Mouse (Mus musculus): ENCODE data around the gene Nkain4.

Gene Nkain4

GRCm38 (mm10) chr2:180949947-180950346 is 4.6 kb downstream of the Nkain4 start:
- no peak for DNase-seq (ENCODE audit: low spot score)

GRCm38 (mm10) chr2:180941869-180942268 is 12.6 kb downstream of the Nkain4 start:
- no peak for DNase-seq (ENCODE audit: low spot score)

GRCm38 (mm10) chr2:180940187-180940586 is 14.3 kb downstream of the Nkain4 start:
- no peak for DNase-seq (ENCODE audit: low spot score)

GRCm38 (mm10) chr2:180932418-180932817 is 22.1 kb downstream of the Nkain4 start:
- DNase-seq (ENCODE audit: low spot score) = no peak

GRCm38 (mm10) chr2:180928723-180929122 is 25.8 kb downstream of the Nkain4 start, which contains the start of gene Birc7:
Birc7 (plus strand) TSS chr2:180929023.
- no peak for DNase-seq (ENCODE audit: low spot score)

- peak; percentile 77 for DNase-seq (ENCODE audit: low spot score)
These were observed 29.3 kb downstream of the Nkain4 start for GRCm38 (mm10) chr2:180925176-180925575.

GRCm38 (mm10) chr2:180922739-180923138 is 31.8 kb downstream of the Nkain4 start:
- no peak for DNase-seq (ENCODE audit: low spot score)

GRCm38 (mm10) chr2:180920810-180921400 is 33.6 kb downstream of the Nkain4 start, which contains the start of gene Ythdf1:
Ythdf1 (minus strand) TSS chr2:180920949.
- DNase-seq (ENCODE audit: low spot score) = peak; percentile 97

- peak; percentile 21 for DNase-seq (ENCODE audit: low spot score)
These were observed 34.3 kb downstream of the Nkain4 start for GRCm38 (mm10) chr2:180919913-180920809.

GRCm38 (mm10) chr2:180915886-180916433 is 38.5 kb downstream of the Nkain4 start:
- DNase-seq (ENCODE audit: low spot score) = no peak

GRCm38 (mm10) chr2:180910928-180911327 is 43.6 kb downstream of the Nkain4 start:
- no peak for DNase-seq (ENCODE audit: low spot score)

- DNase-seq (ENCODE audit: low spot score) = no peak
These were observed 48.8 kb downstream of the Nkain4 start for GRCm38 (mm10) chr2:180905556-180906221.

- no peak for DNase-seq (ENCODE audit: low spot score)
These were observed 49.9 kb downstream of the Nkain4 start for GRCm38 (mm10) chr2:180904435-180905208.

- DNase-seq (ENCODE audit: low spot score) = no peak
These were observed 52.4 kb downstream of the Nkain4 start for GRCm38 (mm10) chr2:180902086-180902485.

GRCm38 (mm10) chr2:180897857-180898256 is 56.6 kb downstream of the Nkain4 start:
- DNase-seq (ENCODE audit: low spot score) = no peak

GRCm38 (mm10) chr2:180896819-180897625 is 57.5 kb downstream of the Nkain4 start:
- DNase-seq (ENCODE audit: low spot score) = no peak

- no peak for DNase-seq (ENCODE audit: low spot score)
These were observed 58.5 kb downstream of the Nkain4 start for GRCm38 (mm10) chr2:180895837-180896525.

GRCm38 (mm10) chr2:180895321-180895720 is 59.2 kb downstream of the Nkain4 start:
- no peak for DNase-seq (ENCODE audit: low spot score)

- DNase-seq (ENCODE audit: low spot score) = peak; percentile 15
These were observed 59.8 kb downstream of the Nkain4 start for GRCm38 (mm10) chr2:180894734-180895133.

- peak; percentile 37 for DNase-seq (ENCODE audit: low spot score)
These were observed 60.4 kb downstream of the Nkain4 start for GRCm38 (mm10) chr2:180894029-180894623.
